Mouse (Mus musculus): ENCODE data around the gene Reg1. TPM values are rescaled to one million over a fixed set of nuclear protein-coding genes. Genes with fewer than 3 reads are reported as not detected.
"Not testable (repeated sequence)": the region's sequence is repeated elsewhere in the genome, so short reads cannot be mapped to it uniquely, and the experiment has no call there.

Reg1 gene
- 82.2 and 87.5 TPM in 2 replicates for polyA plus RNA-seq (2015; fragmentation: Nextera tagmentation; extraction: Ambion mirVana)

GRCm38 (mm10) chr6:78422411-78422810, at the start of gene Reg1:
Reg1 (plus strand) TSS chr6:78422711.
- not testable (repeated sequence) for H3K4me1 ChIP-seq; H3K4me3 ChIP-seq (replicated peaks); H3K27me3 ChIP-seq (replicated peaks); H3K36me3 ChIP-seq; ATAC-seq (ENCODE audit: insufficient read depth, low FRiP score, low read depth); H3K9ac ChIP-seq; H3K4me2 ChIP-seq; H3K9me3 ChIP-seq; H3K27ac ChIP-seq

GRCm38 (mm10) chr6:78378765-78379164, 43.7 kb upstream of the Reg1 start, which contains the start of gene Reg3d:
Reg3d (minus strand) TSS chr6:78378865.
- Histone ChIP-seq H3K4me3 (replicated peaks) (no peak within 1 kb of the TSS), H3K27ac (no peak within 1 kb of the TSS), H3K9ac (no peak within 1 kb of the TSS), H3K36me3 (no peaks in the 10 kb centered on the region), H3K4me1 (no peaks in the 10 kb centered on the region), H3K4me2 (no peak within 1 kb of the TSS), H3K9me3 (no peaks in the 10 kb centered on the region), H3K27me3 (replicated peaks) (no peaks in the 10 kb centered on the region)
- no peak; the same call in 1 of the 2 replicates for ATAC-seq (ENCODE audit: insufficient read depth, low FRiP score, low read depth)
- WGBS: 58% methylated on average over 2 of the region's 2 CpGs

GRCm38 (mm10) chr6:78380409-78380808, 42.1 kb upstream of the Reg1 start, which contains the start of gene Reg3a:
Reg3a (plus strand) TSS chr6:78380709.
- ATAC-seq (ENCODE audit: insufficient read depth, low FRiP score, low read depth): no peak
- Histone ChIP-seq H3K9ac (no peak within 1 kb of the TSS), H3K27me3 (replicated peaks) (no peaks in the 10 kb centered on the region), H3K4me1 (no peaks in the 10 kb centered on the region), H3K36me3 (no peaks in the 10 kb centered on the region), H3K27ac (no peak within 1 kb of the TSS), H3K4me2 (no peak within 1 kb of the TSS), H3K4me3 (replicated peaks) (no peak within 1 kb of the TSS), H3K9me3 (no peaks in the 10 kb centered on the region)

- H3K36me3 ChIP-seq: no peaks in the 10 kb centered on the region
- no peak overlapping the region for H3K27ac ChIP-seq
- H3K4me2 ChIP-seq: no peak overlapping the region
- WGBS: 84% methylated on average over 3 of the region's 3 CpGs
- ATAC-seq (ENCODE audit: insufficient read depth, low FRiP score, low read depth): no peak
- H3K4me3 ChIP-seq (replicated peaks): no peak overlapping the region
- no peaks in the 10 kb centered on the region for H3K4me1 ChIP-seq
- no peak overlapping the region for H3K9ac ChIP-seq
- H3K27me3 ChIP-seq (replicated peaks): no peaks in the 10 kb centered on the region
- H3K9me3 ChIP-seq: no peaks in the 10 kb centered on the region
These were observed 36.9 kb upstream of the Reg1 start for GRCm38 (mm10) chr6:78385609-78386008.

- H3K4me2 ChIP-seq; H3K4me1 ChIP-seq; H3K9ac ChIP-seq; H3K27ac ChIP-seq; H3K9me3 ChIP-seq; H3K4me3 ChIP-seq (replicated peaks); H3K36me3 ChIP-seq; ATAC-seq (ENCODE audit: insufficient read depth, low FRiP score, low read depth); H3K27me3 ChIP-seq (replicated peaks): not testable (repeated sequence)
- WGBS: 96% methylated on average over 5 of the region's 17 CpGs
These were observed 27.2 kb upstream of the Reg1 start, which contains the start of gene Reg2 for GRCm38 (mm10) chr6:78395323-78395722. Reg2 (plus strand) TSS chr6:78395623.

GRCm38 (mm10) chr6:78425497-78425896, 3.0 kb downstream of the Reg1 start:
- Histone ChIP-seq H3K4me3 (replicated peaks) (no peak overlapping the region), H3K27ac (no peak overlapping the region), H3K9me3 (no peaks in the 10 kb centered on the region), H3K36me3 (no peaks in the 10 kb centered on the region), H3K9ac (no peak overlapping the region), H3K27me3 (replicated peaks) (no peaks in the 10 kb centered on the region), H3K4me1 (no peaks in the 10 kb centered on the region), H3K4me2 (no peak overlapping the region)
- WGBS: 56% methylated on average over 3 of the region's 3 CpGs
- ATAC-seq (ENCODE audit: insufficient read depth, low FRiP score, low read depth): peak; percentile 75; the same call in 1 of the 2 replicates

GRCm38 (mm10) chr6:78447202-78447601, 24.7 kb downstream of the Reg1 start:
- Histone ChIP-seq H3K4me3 (replicated peaks) (no peak overlapping the region), H3K27me3 (replicated peaks) (no peaks in the 10 kb centered on the region), H3K9me3 (no peaks in the 10 kb centered on the region), H3K4me1 (no peaks in the 10 kb centered on the region), H3K9ac (no peak overlapping the region), H3K4me2 (no peak overlapping the region), H3K27ac (no peak overlapping the region), H3K36me3 (no peaks in the 10 kb centered on the region)
- 53% methylated on average over 1 of the region's 1 CpGs for WGBS
- no peak for ATAC-seq (ENCODE audit: insufficient read depth, low FRiP score, low read depth)

GRCm38 (mm10) chr6:78448409-78448808, 25.9 kb downstream of the Reg1 start:
- Histone ChIP-seq H3K9ac (no peak overlapping the region), H3K27me3 (replicated peaks) (no peaks in the 10 kb centered on the region), H3K36me3 (no peaks in the 10 kb centered on the region), H3K9me3 (no peaks in the 10 kb centered on the region), H3K4me2 (no peak overlapping the region), H3K4me3 (replicated peaks) (no peak overlapping the region), H3K4me1 (no peaks in the 10 kb centered on the region), H3K27ac (no peak overlapping the region)
- ATAC-seq (ENCODE audit: insufficient read depth, low FRiP score, low read depth): no peak

- Histone ChIP-seq H3K27ac (no peak overlapping the region), H3K4me3 (replicated peaks) (no peak overlapping the region), H3K9me3 (no peaks in the 10 kb centered on the region), H3K4me1 (no peaks in the 10 kb centered on the region), H3K36me3 (no peaks in the 10 kb centered on the region), H3K9ac (no peak overlapping the region), H3K4me2 (no peak overlapping the region), H3K27me3 (replicated peaks) (no peaks in the 10 kb centered on the region)
- no peak for ATAC-seq (ENCODE audit: insufficient read depth, low FRiP score, low read depth)
- 82% methylated on average over 2 of the region's 2 CpGs for WGBS
These were observed 30.3 kb downstream of the Reg1 start for GRCm38 (mm10) chr6:78452804-78453203.

- no peak overlapping the region for H3K4me3 ChIP-seq (replicated peaks)
- H3K36me3 ChIP-seq: no peaks in the 10 kb centered on the region
- no peaks in the 10 kb centered on the region for H3K9me3 ChIP-seq
- ATAC-seq (ENCODE audit: insufficient read depth, low FRiP score, low read depth): no peak
- 54% methylated on average over 3 of the region's 3 CpGs for WGBS
- no peaks in the 10 kb centered on the region for H3K27me3 ChIP-seq (replicated peaks)
- H3K27ac ChIP-seq: no peak overlapping the region
- no peak overlapping the region for H3K9ac ChIP-seq
- H3K4me1 ChIP-seq: no peaks in the 10 kb centered on the region
- H3K4me2 ChIP-seq: no peak overlapping the region
These were observed 37.8 kb downstream of the Reg1 start for GRCm38 (mm10) chr6:78460191-78460825.

- Histone ChIP-seq H3K9me3 (no peaks in the 10 kb centered on the region), H3K4me1 (no peaks in the 10 kb centered on the region), H3K4me3 (replicated peaks) (no peak overlapping the region), H3K27me3 (replicated peaks) (no peaks in the 10 kb centered on the region), H3K4me2 (no peak overlapping the region), H3K9ac (no peak overlapping the region), H3K36me3 (no peaks in the 10 kb centered on the region), H3K27ac (no peak overlapping the region)
- ATAC-seq (ENCODE audit: insufficient read depth, low FRiP score, low read depth): no peak
- WGBS: 60% methylated on average over 2 of the region's 2 CpGs
These were observed 39.8 kb downstream of the Reg1 start for GRCm38 (mm10) chr6:78462360-78462759.

GRCm38 (mm10) chr6:78463266-78463665, 40.8 kb downstream of the Reg1 start:
- Histone ChIP-seq H3K27me3 (replicated peaks) (no peaks in the 10 kb centered on the region), H3K4me3 (replicated peaks) (no peak overlapping the region), H3K9ac (no peak overlapping the region), H3K4me2 (no peak overlapping the region), H3K9me3 (no peaks in the 10 kb centered on the region), H3K36me3 (no peaks in the 10 kb centered on the region), H3K27ac (no peak overlapping the region), H3K4me1 (no peaks in the 10 kb centered on the region)
- 65% methylated on average over 2 of the region's 2 CpGs for WGBS
- no peak for ATAC-seq (ENCODE audit: insufficient read depth, low FRiP score, low read depth)

GRCm38 (mm10) chr6:78468772-78469171, 46.3 kb downstream of the Reg1 start, which contains the start of gene Reg3g:
Reg3g (minus strand) TSS chr6:78468872.
- H3K4me3 ChIP-seq (replicated peaks): no peak within 1 kb of the TSS
- 76% methylated on average over 2 of the region's 2 CpGs for WGBS
- H3K27ac ChIP-seq: no peak within 1 kb of the TSS
- no peaks in the 10 kb centered on the region for H3K9me3 ChIP-seq
- H3K4me2 ChIP-seq: no peak within 1 kb of the TSS
- no peaks in the 10 kb centered on the region for H3K4me1 ChIP-seq
- 0 out of 2 replicates have a peak, but pooled peaks have one; percentile 35 for ATAC-seq (ENCODE audit: insufficient read depth, low FRiP score, low read depth)
- no peaks in the 10 kb centered on the region for H3K27me3 ChIP-seq (replicated peaks)
- no peak within 1 kb of the TSS for H3K9ac ChIP-seq
- no peaks in the 10 kb centered on the region for H3K36me3 ChIP-seq

Measured in stomach, embryonic 15.5 days (tissue).